Mouse (Mus musculus) midbrain, postnatal 0 days (tissue): Measurements from ENCODE around the gene Cypt1. TPM values are rescaled to one million over a fixed set of nuclear protein-coding genes. Genes with fewer than 3 reads are reported as not detected.

ENCODE experiments used
- ATAC-seq: fragments of 200-750 bp; cut with Nextera tagmentation; 2 replicates; pipeline ENCODE4 v1.8.0; 2017; ENCODE audit warnings: moderate number of reproducible peaks, mild to moderate bottlenecking, moderate TSS enrichment, moderate library complexity; ENCODE audit not compliant: low FRiP score
- DNase-seq: peaks from one replicate; pipeline ENCODE4 v3.0.0-alpha.2; 2015; ENCODE audit warnings: low spot score
- H3K27ac ChIP-seq: fragments of 300-500 bp; sonication (generic); 2 replicates; pipeline ENCODE4 v1.5.1; 2014; ENCODE audit warnings: low read depth, mild to moderate bottlenecking, low read length, mixed read lengths
- H3K27me3 ChIP-seq: fragments of 300-500 bp; sonication (generic); 2 replicates; pipeline ENCODE4 v1.6.1; 2014; ENCODE audit warnings: low read length, control low read depth, mixed read lengths; ENCODE audit not compliant: insufficient read depth
- H3K36me3 ChIP-seq: fragments of 300-500 bp; sonication (generic); 2 replicates; pipeline ENCODE4 v1.6.1; 2014; ENCODE audit warnings: low read length, control low read depth, mixed read lengths; ENCODE audit not compliant: insufficient read depth
- H3K4me1 ChIP-seq: fragments of 300-500 bp; sonication (generic); 2 replicates; pipeline ENCODE4 v1.6.1; 2014; ENCODE audit warnings: mild to moderate bottlenecking, control low read depth, antibody characterized with exemption, low read length, mixed read lengths; ENCODE audit not compliant: insufficient read depth
- H3K4me2 ChIP-seq: fragments of 300-500 bp; sonication (generic); 2 replicates; pipeline ENCODE4 v1.6.1; 2014; ENCODE audit warnings: low read depth, mild to moderate bottlenecking, low read length, mixed read lengths; ENCODE audit not compliant: poor library complexity, severe bottlenecking
- H3K4me3 ChIP-seq: fragments of 300-500 bp; sonication (generic); 2 replicates; pipeline ENCODE4 v1.5.1; 2014; ENCODE audit warnings: low read depth, mild to moderate bottlenecking, low read length, moderate library complexity
- H3K9ac ChIP-seq: fragments of 300-500 bp; sonication (generic); replicated peaks from 2 replicates; pipeline ENCODE4 v1.6.1; 2014; ENCODE audit warnings: mild to moderate bottlenecking, low read length, moderate library complexity, mixed read lengths; ENCODE audit not compliant: poor library complexity, severe bottlenecking
- H3K9me3 ChIP-seq: fragments of 300-500 bp; sonication (generic); 2 replicates; pipeline ENCODE4 v1.6.1; 2016; ENCODE audit warnings: low read length, control low read depth
- CTCF ChIP-seq: IDR thresholded peaks from 2 replicates; pipeline ENCODE4 v1.5.1; 2016; ENCODE audit warnings: antibody characterized with exemption, mild to moderate bottlenecking
- WGBS: fragments of 180-500 bp; shearing (Covaris S2); extraction: QIAGEN DNeasy Blood & Tissue Kit; methylation state at CpG from one replicate; pipeline ENCODE4 v1.1.7; 2014; 5-methylcytosine and 5-hydroxymethylcytosine counted together
- polyA plus RNA-seq: library from polyadenylated mRNA; unstranded; fragments of >200 nt; fragmentation: Nextera tagmentation; extraction: Ambion mirVana; gene quantifications from 2 replicates; pipeline ENCODE4 v1.2.1, GENCODE M21; 2015
- total RNA-seq: library from RNA; depleted of rRNA; stranded (reverse); fragments of >200 nt; gene quantifications from 2 replicates; pipeline ENCODE4 v1.2.3, GENCODE M21; 2014; rRNA removed

The Cypt1 gene
- total RNA-seq, result not detected in 2 replicates
- not detected in 2 replicates for polyA plus RNA-seq

DNA sequence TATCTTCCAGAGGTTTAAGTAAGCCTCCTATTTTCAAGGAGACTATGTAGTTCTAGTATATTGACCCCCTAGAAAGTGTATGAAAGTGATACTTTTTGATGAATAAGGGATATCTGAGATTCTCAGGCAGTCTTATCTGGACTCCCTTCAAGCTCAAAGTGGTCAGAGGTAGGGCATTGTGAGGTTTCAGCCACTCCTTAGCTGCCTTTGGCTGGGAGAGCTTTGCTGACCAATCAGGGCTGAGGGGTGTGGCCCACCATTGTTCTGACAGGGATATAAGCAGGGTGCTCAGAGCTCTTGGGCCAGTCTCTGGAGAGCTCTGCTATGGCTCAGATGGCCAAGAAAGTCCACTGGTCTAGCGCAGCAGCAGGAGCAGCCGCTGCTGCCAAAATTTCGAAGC is at the start of gene Cypt1:
Gene Cypt1, plus strand, starts transcription at position 301 of the 400 bp plus-strand sequence.
- ATAC-seq (no peak), DNase-seq (no peak)
- no peak within 1 kb of the TSS for H3K4me2 ChIP-seq
- H3K4me3 ChIP-seq, result no peak within 1 kb of the TSS
- no peak within 1 kb of the TSS for H3K9ac ChIP-seq
- H3K27ac ChIP-seq, result no peak within 1 kb of the TSS
- no peaks in the 10 kb centered on the region for H3K27me3 ChIP-seq
- WGBS, result 92% methylated on average over 3 of the region's 3 CpGs
- no peaks in the 10 kb centered on the region for H3K36me3 ChIP-seq
- TF ChIP-seq CTCF, result no peak
- H3K4me1 ChIP-seq, result no peaks in the 10 kb centered on the region
- no peaks in the 10 kb centered on the region for H3K9me3 ChIP-seq

DNA sequence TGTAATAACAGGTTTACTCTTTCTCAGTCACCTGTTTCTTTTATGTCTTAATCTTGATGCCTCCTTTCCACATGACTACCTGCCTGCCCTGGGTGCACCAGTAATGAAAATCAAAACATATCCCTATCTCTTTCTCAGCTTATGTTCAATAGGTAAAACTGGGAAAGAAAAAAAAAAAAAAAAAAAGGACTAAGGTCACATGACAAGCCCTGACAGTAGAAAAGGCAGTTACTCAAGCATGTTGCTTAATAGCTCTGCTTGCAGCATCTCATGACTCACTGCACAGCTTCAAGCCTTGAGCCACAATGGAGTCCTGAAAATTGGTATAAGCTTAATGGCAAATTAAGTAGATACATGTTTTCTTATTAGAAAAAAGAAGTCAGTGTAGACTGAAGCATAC is 24.1 kb downstream of the Cypt1 start:
- Histone ChIP-seq H3K27ac (no peak overlapping the region), H3K36me3 (no peaks in the 10 kb centered on the region), H3K4me2 (no peak overlapping the region), H3K9me3 (no peaks in the 10 kb centered on the region), H3K27me3 (no peaks in the 10 kb centered on the region), H3K9ac (no peak overlapping the region), H3K4me3 (no peak overlapping the region), H3K4me1 (no peaks in the 10 kb centered on the region)
- TF ChIP-seq CTCF, result no peak
- DNase-seq, result no peak
- no peak for ATAC-seq

DNA sequence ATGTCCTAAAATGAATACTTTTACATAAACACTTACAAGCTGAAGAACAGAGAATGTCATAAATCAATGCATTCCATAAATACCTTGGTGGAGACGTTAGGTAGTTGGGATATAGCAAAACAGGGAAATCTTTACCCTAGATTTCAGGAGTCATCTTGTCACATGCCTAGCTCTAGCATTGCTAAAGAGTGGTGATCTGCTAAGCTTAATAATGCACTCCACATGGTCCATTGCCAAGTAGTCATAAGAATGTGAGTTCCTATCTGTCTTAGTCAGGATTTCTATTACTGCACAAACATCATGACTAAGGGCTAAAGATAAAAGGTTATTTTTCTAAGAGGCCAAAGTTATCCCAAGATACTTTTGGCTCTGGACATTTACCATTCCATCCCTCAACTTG is 34.4 kb downstream of the Cypt1 start:
- ATAC-seq (no peak), DNase-seq (no peak)
- H3K36me3 ChIP-seq, result no peaks in the 10 kb centered on the region
- no peaks in the 10 kb centered on the region for H3K4me1 ChIP-seq
- 63% methylated on average over 1 of the region's 1 CpGs for WGBS
- H3K9me3 ChIP-seq, result no peaks in the 10 kb centered on the region
- no peak overlapping the region for H3K9ac ChIP-seq
- H3K27ac ChIP-seq, result no peak overlapping the region
- H3K4me2 ChIP-seq, result no peak overlapping the region
- H3K4me3 ChIP-seq, result no peak overlapping the region
- H3K27me3 ChIP-seq, result no peaks in the 10 kb centered on the region
- TF ChIP-seq CTCF, result no peak

DNA sequence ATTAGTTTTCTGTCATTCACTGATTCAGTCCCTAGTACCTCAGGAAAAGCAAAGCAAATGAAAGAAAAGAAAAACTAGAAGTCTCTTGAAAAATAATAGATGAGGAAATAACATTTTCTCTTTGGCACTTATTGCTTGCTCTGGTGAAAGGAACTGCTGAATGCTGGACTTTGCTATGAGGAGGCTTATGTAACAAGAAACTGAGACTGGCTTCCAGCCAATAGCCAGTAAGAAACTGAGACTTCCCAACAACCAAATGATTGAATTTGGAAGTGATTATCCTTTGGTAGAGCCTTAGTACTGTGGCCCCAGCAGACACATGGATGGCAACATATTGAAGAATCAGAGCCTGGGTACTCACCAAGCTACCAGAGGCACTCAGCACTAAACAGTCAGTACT is 35.8 kb downstream of the Cypt1 start:
- H3K36me3 ChIP-seq, result no peaks in the 10 kb centered on the region
- no peaks in the 10 kb centered on the region for H3K9me3 ChIP-seq
- no peak overlapping the region for H3K4me3 ChIP-seq
- no peak overlapping the region for H3K27ac ChIP-seq
- no peak for TF ChIP-seq CTCF
- ATAC-seq (no peak), DNase-seq (no peak)
- H3K27me3 ChIP-seq, result no peaks in the 10 kb centered on the region
- no peak overlapping the region for H3K9ac ChIP-seq
- H3K4me1 ChIP-seq, result no peaks in the 10 kb centered on the region
- H3K4me2 ChIP-seq, result no peak overlapping the region

Other genes starting within 250 kb of the Cypt1 start
- 29.9 and 38.3 TPM in 2 replicates for gene Maoa, start 96.8 kb downstream of the Cypt1 start, total RNA-seq
- 25.7 and 26.8 TPM in 2 replicates for gene Maoa, start 96.8 kb downstream of the Cypt1 start, polyA plus RNA-seq